Mouse (Mus musculus) MEL (cell line): Measurements from ENCODE around the gene Abcc5.

Experiments
- JUND ChIP-seq: IDR thresholded peaks from 2 replicates; pipeline ENCODE4 v1.6.1; 2011; ENCODE audit warnings: low read depth, mild to moderate bottlenecking, improper control_type of control experiment, low read length
- ZNF384 ChIP-seq: IDR thresholded peaks from 2 replicates; pipeline ENCODE4 v1.6.1; 2012; ENCODE audit warnings: low read depth, mild to moderate bottlenecking, inconsistent platforms, low read length, improper control_type of control experiment

- TF ChIP-seq ZNF384 (no peak), JUND (no peak)
These were observed 34.4 kb downstream of the Abcc5 start for GRCm38 (mm10) chr16:20391753-20392152.
